Mouse (Mus musculus): Measurements from ENCODE around the gene Lrrc30. TPM values are rescaled to one million over a fixed set of nuclear protein-coding genes. Genes with fewer than 3 reads are reported as not detected.

Lrrc30 gene
- total and polyA plus RNA-seq, 2 experiments from 2014 or later = 0.11 TPM; not detected in 1

GRCm38 (mm10) chr17:67651506-67651905 is 19.0 kb upstream of the Lrrc30 start:
- H3K4me1 ChIP-seq (ENCODE audit: control insufficient read depth, insufficient read depth) = no peaks in the 10 kb centered on the region
- H3K27ac ChIP-seq (ENCODE audit: low read depth) = no peak overlapping the region
- no peaks in the 10 kb centered on the region for H3K9me3 ChIP-seq (replicated peaks; ENCODE audit: control insufficient read depth, low read length)
- DNase-seq (ENCODE audit: low spot score) (peak; percentile 65), ATAC-seq (ENCODE audit: insufficient read depth, low read depth) (no peak)
- no peaks in the 10 kb centered on the region for H3K27me3 ChIP-seq (ENCODE audit: control insufficient read depth, insufficient read depth, low read length)
- 14% methylated on average over 4 of the region's 4 CpGs for WGBS
- no peaks in the 10 kb centered on the region for H3K36me3 ChIP-seq (replicated peaks; ENCODE audit: control insufficient read depth, insufficient read depth, low read length)
- no peak overlapping the region for H3K9ac ChIP-seq (replicated peaks; ENCODE audit: low read depth, low read length)
- H3K4me2 ChIP-seq (ENCODE audit: low read depth, low read length) = no peak overlapping the region
- peak; percentile 82 for TF ChIP-seq CTCF (IDR thresholded peaks at IDR 0.05; ENCODE audit: low read depth)
- TF ChIP-seq EP300 (IDR thresholded peaks at IDR 0.05; ENCODE audit: low read depth) = no peak
- H3K4me3 ChIP-seq (ENCODE audit: low read depth, low read length) = no peak overlapping the region

GRCm38 (mm10) chr17:67641627-67642026 is 9.1 kb upstream of the Lrrc30 start:
- no peak overlapping the region for H3K9ac ChIP-seq (replicated peaks; ENCODE audit: low read depth, low read length)
- peaks cover 7% of the 10 kb centered on the region for H3K4me1 ChIP-seq (ENCODE audit: control insufficient read depth, insufficient read depth)
- 0 out of 2 replicates have a peak, but pooled peaks cover 6% of the 10 kb centered on the region for H3K9me3 ChIP-seq (replicated peaks; ENCODE audit: control insufficient read depth, low read length)
- no peak for TF ChIP-seq EP300 (IDR thresholded peaks at IDR 0.05; ENCODE audit: low read depth)
- DNase-seq (ENCODE audit: low spot score) = no peak
- H3K27ac ChIP-seq (ENCODE audit: low read depth) = no peak overlapping the region
- no peak overlapping the region for H3K4me2 ChIP-seq (ENCODE audit: low read depth, low read length)
- ATAC-seq (ENCODE audit: insufficient read depth, low read depth) = no peak
- no peak overlapping the region for H3K4me3 ChIP-seq (ENCODE audit: low read depth, low read length)
- H3K27me3 ChIP-seq (ENCODE audit: control insufficient read depth, insufficient read depth, low read length) = no peaks in the 10 kb centered on the region
- no peaks in the 10 kb centered on the region for H3K36me3 ChIP-seq (replicated peaks; ENCODE audit: control insufficient read depth, insufficient read depth, low read length)

GRCm38 (mm10) chr17:67638119-67638810 is 5.7 kb upstream of the Lrrc30 start:
- peak; percentile 47; the same call in 1 of the 2 replicates for ATAC-seq (ENCODE audit: insufficient read depth, low read depth)
- Histone ChIP-seq H3K4me3 (ENCODE audit: low read depth, low read length) (no peak overlapping the region), H3K4me1 (ENCODE audit: control insufficient read depth, insufficient read depth) (peaks cover 7% of the 10 kb centered on the region), H3K27me3 (ENCODE audit: control insufficient read depth, insufficient read depth, low read length) (no peaks in the 10 kb centered on the region), H3K9ac (replicated peaks; ENCODE audit: low read depth, low read length) (no peak overlapping the region), H3K36me3 (replicated peaks; ENCODE audit: control insufficient read depth, insufficient read depth, low read length) (no peaks in the 10 kb centered on the region), H3K4me2 (ENCODE audit: low read depth, low read length) (peak overlapping the region; percentile 9; the same call in 1 of the 2 replicates), H3K9me3 (replicated peaks; ENCODE audit: control insufficient read depth, low read length) (no peaks in the 10 kb centered on the region), H3K27ac (ENCODE audit: low read depth) (no peak overlapping the region)
- TF ChIP-seq CTCF (IDR thresholded peaks at IDR 0.05; ENCODE audit: low read depth) (no peak), EP300 (IDR thresholded peaks at IDR 0.05; ENCODE audit: low read depth) (no peak)
- peak; percentile 36 for DNase-seq (ENCODE audit: low spot score)
- 40% methylated on average over 10 of the region's 10 CpGs for WGBS

- no peaks in the 10 kb centered on the region for H3K27me3 ChIP-seq (ENCODE audit: control insufficient read depth, insufficient read depth, low read length)
- H3K9me3 ChIP-seq (replicated peaks; ENCODE audit: control insufficient read depth, low read length) = no peaks in the 10 kb centered on the region
- no peak for DNase-seq (ENCODE audit: low spot score)
- WGBS = 82% methylated on average over 2 of the region's 2 CpGs
- no peak overlapping the region for H3K9ac ChIP-seq (replicated peaks; ENCODE audit: low read depth, low read length)
- TF ChIP-seq CTCF (IDR thresholded peaks at IDR 0.05; ENCODE audit: low read depth) = no peak
- no peak for TF ChIP-seq EP300 (IDR thresholded peaks at IDR 0.05; ENCODE audit: low read depth)
- H3K4me3 ChIP-seq (ENCODE audit: low read depth, low read length) = no peak overlapping the region
- H3K4me2 ChIP-seq (ENCODE audit: low read depth, low read length) = no peak overlapping the region
- peaks cover 7% of the 10 kb centered on the region for H3K4me1 ChIP-seq (ENCODE audit: control insufficient read depth, insufficient read depth)
- H3K27ac ChIP-seq (ENCODE audit: low read depth) = no peak overlapping the region
- H3K36me3 ChIP-seq (replicated peaks; ENCODE audit: control insufficient read depth, insufficient read depth, low read length) = no peaks in the 10 kb centered on the region
- ATAC-seq (ENCODE audit: insufficient read depth, low read depth) = no peak
Observed at GRCm38 (mm10) chr17:67636951-67637350, 4.4 kb upstream of the Lrrc30 start.

- WGBS = 76% methylated on average over 3 of the region's 3 CpGs
- Histone ChIP-seq H3K4me3 (ENCODE audit: low read depth, low read length) (no peak overlapping the region), H3K27me3 (ENCODE audit: control insufficient read depth, insufficient read depth, low read length) (0 out of 2 replicates have a peak, but pooled peaks cover 3% of the 10 kb centered on the region), H3K4me1 (ENCODE audit: control insufficient read depth, insufficient read depth) (peaks cover 7% of the 10 kb centered on the region), H3K9me3 (replicated peaks; ENCODE audit: control insufficient read depth, low read length) (no peaks in the 10 kb centered on the region), H3K4me2 (ENCODE audit: low read depth, low read length) (no peak overlapping the region), H3K36me3 (replicated peaks; ENCODE audit: control insufficient read depth, insufficient read depth, low read length) (no peaks in the 10 kb centered on the region), H3K9ac (replicated peaks; ENCODE audit: low read depth, low read length) (no peak overlapping the region), H3K27ac (ENCODE audit: low read depth) (no peak overlapping the region)
- DNase-seq (ENCODE audit: low spot score) (no peak), ATAC-seq (ENCODE audit: insufficient read depth, low read depth) (no peak)
- TF ChIP-seq CTCF (IDR thresholded peaks at IDR 0.05; ENCODE audit: low read depth) = no peak
- no peak for TF ChIP-seq EP300 (IDR thresholded peaks at IDR 0.05; ENCODE audit: low read depth)
Observed at GRCm38 (mm10) chr17:67636304-67636703, 3.8 kb upstream of the Lrrc30 start.

GRCm38 (mm10) chr17:67629746-67630145 is 2.8 kb downstream of the Lrrc30 start:
- no peak for DNase-seq (ENCODE audit: low spot score)
- no peak overlapping the region for H3K4me2 ChIP-seq (ENCODE audit: low read depth, low read length)
- no peaks in the 10 kb centered on the region for H3K4me1 ChIP-seq (ENCODE audit: control insufficient read depth, insufficient read depth)
- no peaks in the 10 kb centered on the region for H3K36me3 ChIP-seq (replicated peaks; ENCODE audit: control insufficient read depth, insufficient read depth, low read length)
- H3K4me3 ChIP-seq (ENCODE audit: low read depth, low read length) = no peak overlapping the region
- H3K27me3 ChIP-seq (ENCODE audit: control insufficient read depth, insufficient read depth, low read length) = 0 out of 2 replicates have a peak, but pooled peaks cover 5% of the 10 kb centered on the region
- H3K27ac ChIP-seq (ENCODE audit: low read depth) = peak overlapping the region; percentile 87; the same call in 1 of the 2 replicates
- no peak overlapping the region for H3K9ac ChIP-seq (replicated peaks; ENCODE audit: low read depth, low read length)
- TF ChIP-seq EP300 (IDR thresholded peaks at IDR 0.05; ENCODE audit: low read depth) = no peak
- TF ChIP-seq CTCF (IDR thresholded peaks at IDR 0.05; ENCODE audit: low read depth) = no peak
- 66% methylated on average over 3 of the region's 3 CpGs for WGBS
- ATAC-seq (ENCODE audit: insufficient read depth, low read depth) = no peak
- no peaks in the 10 kb centered on the region for H3K9me3 ChIP-seq (replicated peaks; ENCODE audit: control insufficient read depth, low read length)
